Comparison of ENCODE assay signal across 27 mouse cellular contexts in genomic region chr8:127779021-127779689, GRCm38 (mm10).
DNase-seq lines count a peak whose midpoint lies in the region; ATAC-seq and TF ChIP-seq lines count a peak whose summit lies in the region.
"Had no signal": no experiment of that assay in that cellular context is flagged by ENCODE, and none has a peak within 500 bp of the region (broad histone marks: within the 10 kb centered on the region; RNA-seq: fewer than 3 reads in every experiment).

No protein-coding gene starts in this region.

- ATAC-seq in midbrain, embryonic 11.5 days (ENCODE audit: low FRiP score), result no peak
- ATAC-seq in midbrain, postnatal 0 days (ENCODE audit: low FRiP score), result no peak
- 0 out of 2 replicates have a peak, but pooled peaks have one; percentile 47 for ATAC-seq in forebrain, embryonic 14.5 days
- ATAC-seq in neural tube, embryonic 15.5 days (ENCODE audit: low FRiP score), result no peak
- ATAC-seq: hindbrain, embryonic 16.5 days; liver, embryonic 12.5 days; liver, postnatal 0 days; lung, postnatal 0 days; midbrain, embryonic 13.5 days; Patski had no signal

- no peak overlapping the region for H3K9ac ChIP-seq in midbrain, embryonic 11.5 days (ENCODE audit: low read length)
- no peak overlapping the region for H3K9ac ChIP-seq in midbrain, postnatal 0 days (replicated peaks; ENCODE audit: low read length, poor library complexity, severe bottlenecking)
- no peak overlapping the region for H3K9ac ChIP-seq in forebrain, embryonic 14.5 days (ENCODE audit: low read length)
- no peak overlapping the region for H3K9ac ChIP-seq in neural tube, embryonic 15.5 days (replicated peaks)
- H3K9ac ChIP-seq: embryonic facial prominence, embryonic 13.5 days; heart, embryonic 15.5 days; kidney, embryonic 15.5 days; liver, embryonic 12.5 days; liver, postnatal 0 days; midbrain, embryonic 13.5 days had no signal

- H3K27ac ChIP-seq in midbrain, embryonic 11.5 days (ENCODE audit: low read depth, low read length), result no peak overlapping the region
- H3K27ac ChIP-seq in midbrain, postnatal 0 days (ENCODE audit: low read depth, low read length), result no peak overlapping the region
- peak overlapping the region; percentile 15; the same call in 1 of the 2 replicates for H3K27ac ChIP-seq in forebrain, embryonic 14.5 days (ENCODE audit: low read depth, low read length)
- 0 out of 2 replicates have a peak overlapping the region, but pooled peaks have one; percentile 11 for H3K27ac ChIP-seq in neural tube, embryonic 15.5 days (replicated peaks)
- H3K27ac ChIP-seq in embryonic facial prominence, embryonic 10.5 days (replicated peaks), result no peak overlapping the region
- H3K27ac ChIP-seq: embryonic facial prominence, embryonic 13.5 days; heart, embryonic 10.5 days; heart, embryonic 15.5 days; kidney, embryonic 15.5 days; liver, embryonic 12.5 days had no signal

- no peaks in the 10 kb centered on the region for H3K9me3 ChIP-seq in midbrain, embryonic 11.5 days (ENCODE audit: control insufficient read depth, low read length)
- no peaks in the 10 kb centered on the region for H3K9me3 ChIP-seq in midbrain, postnatal 0 days (ENCODE audit: low read length)
- H3K9me3 ChIP-seq in forebrain, embryonic 14.5 days (replicated peaks; ENCODE audit: control insufficient read depth, low read length), result no peaks in the 10 kb centered on the region
- H3K9me3 ChIP-seq in neural tube, embryonic 15.5 days (replicated peaks), result no peaks in the 10 kb centered on the region
- H3K9me3 ChIP-seq in embryonic facial prominence, embryonic 10.5 days, result no peaks in the 10 kb centered on the region
- H3K9me3 ChIP-seq: embryonic facial prominence, embryonic 13.5 days; heart, embryonic 10.5 days; heart, embryonic 15.5 days; kidney, embryonic 15.5 days; liver, embryonic 12.5 days; megakaryocyte, embryonic 14.5 days; midbrain, embryonic 13.5 days had no signal

- no peak overlapping the region for H3K4me3 ChIP-seq in midbrain, embryonic 11.5 days (ENCODE audit: low read depth, low read length)
- H3K4me3 ChIP-seq in midbrain, postnatal 0 days (ENCODE audit: low read depth, low read length), result no peak overlapping the region
- H3K4me3 ChIP-seq in forebrain, embryonic 14.5 days (ENCODE audit: low read depth, low read length), result no peak overlapping the region
- H3K4me3 ChIP-seq in neural tube, embryonic 15.5 days (replicated peaks), result no peak overlapping the region
- no peak overlapping the region for H3K4me3 ChIP-seq in embryonic facial prominence, embryonic 10.5 days
- H3K4me3 ChIP-seq: embryonic facial prominence, embryonic 13.5 days; heart, embryonic 10.5 days; heart, embryonic 15.5 days; kidney, embryonic 15.5 days; liver, embryonic 12.5 days; megakaryocyte, embryonic 14.5 days; midbrain, embryonic 13.5 days had no signal

- H3K36me3 ChIP-seq in midbrain, embryonic 11.5 days (ENCODE audit: control insufficient read depth, insufficient read depth, low read length), result no peaks in the 10 kb centered on the region
- no peaks in the 10 kb centered on the region for H3K36me3 ChIP-seq in midbrain, postnatal 0 days (ENCODE audit: insufficient read depth, low read length)
- no peaks in the 10 kb centered on the region for H3K36me3 ChIP-seq in forebrain, embryonic 14.5 days (ENCODE audit: control insufficient read depth, insufficient read depth, low read length)
- no peaks in the 10 kb centered on the region for H3K36me3 ChIP-seq in neural tube, embryonic 15.5 days
- no peaks in the 10 kb centered on the region for H3K36me3 ChIP-seq in embryonic facial prominence, embryonic 10.5 days (replicated peaks)
- H3K36me3 ChIP-seq: embryonic facial prominence, embryonic 13.5 days; G1E; heart, embryonic 10.5 days; heart, embryonic 15.5 days; kidney, embryonic 15.5 days; liver, embryonic 12.5 days; midbrain, embryonic 13.5 days had no signal

- no peak overlapping the region for H3K4me2 ChIP-seq in midbrain, embryonic 11.5 days
- no peak overlapping the region for H3K4me2 ChIP-seq in midbrain, postnatal 0 days (ENCODE audit: low read depth, low read length, poor library complexity, severe bottlenecking)
- H3K4me2 ChIP-seq in forebrain, embryonic 14.5 days (ENCODE audit: low read length), result no peak overlapping the region
- no peak overlapping the region for H3K4me2 ChIP-seq in neural tube, embryonic 15.5 days
- H3K4me2 ChIP-seq: embryonic facial prominence, embryonic 13.5 days; heart, embryonic 15.5 days; kidney, embryonic 15.5 days; liver, embryonic 12.5 days; midbrain, embryonic 13.5 days had no signal

- H3K4me1 ChIP-seq in midbrain, embryonic 11.5 days (ENCODE audit: control insufficient read depth, insufficient read depth, low read length), result peaks cover 6% of the 10 kb centered on the region
- peaks cover 11% of the 10 kb centered on the region; the same call in 1 of the 2 replicates for H3K4me1 ChIP-seq in midbrain, postnatal 0 days (ENCODE audit: insufficient read depth, low read length)
- peaks cover 18% of the 10 kb centered on the region for H3K4me1 ChIP-seq in forebrain, embryonic 14.5 days (ENCODE audit: control insufficient read depth, insufficient read depth, low read length)
- peaks cover 28% of the 10 kb centered on the region for H3K4me1 ChIP-seq in neural tube, embryonic 15.5 days
- H3K4me1 ChIP-seq in embryonic facial prominence, embryonic 10.5 days, result peaks cover 19% of the 10 kb centered on the region
- H3K4me1 ChIP-seq: liver, embryonic 12.5 days; megakaryocyte, embryonic 14.5 days had no signal

- DNase-seq in embryo, embryonic 11 days, result peak; percentile 7
- no peak for DNase-seq in embryo, embryonic 9.5 days (ENCODE audit: extremely low spot score)
- DNase-seq in midbrain, embryonic 11.5 days (ENCODE audit: low spot score, missing footprints), result peak; percentile 77
- no peak for DNase-seq in midbrain, postnatal 0 days (ENCODE audit: low spot score)
- peak; percentile 38 for DNase-seq in forebrain, embryonic 14.5 days (ENCODE audit: low spot score)
- DNase-seq in urinary bladder, postnatal 36 days (ENCODE audit: low spot score in 2 of 2), result no peak
- no peak for DNase-seq in embryonic facial prominence, embryonic 10.5 days (ENCODE audit: low spot score)
- DNase-seq: cerebellum, adult 11 months; cerebellum, adult 9-11 months; heart, postnatal 36 days; kidney, adult 18-20 months; layer of hippocampus, postnatal 36 days; left cerebral cortex, postnatal 4 days; liver, postnatal 0 days; lung, postnatal 4 days had no signal

- no peaks in the 10 kb centered on the region for H3K27me3 ChIP-seq in midbrain, embryonic 11.5 days (ENCODE audit: control insufficient read depth, insufficient read depth, low read length)
- no peaks in the 10 kb centered on the region for H3K27me3 ChIP-seq in midbrain, postnatal 0 days (ENCODE audit: insufficient read depth, low read length)
- H3K27me3 ChIP-seq in forebrain, embryonic 14.5 days (replicated peaks; ENCODE audit: control insufficient read depth, insufficient read depth, low read length), result 0 out of 2 replicates have a peak, but pooled peaks cover 2% of the 10 kb centered on the region
- no peaks in the 10 kb centered on the region for H3K27me3 ChIP-seq in neural tube, embryonic 15.5 days (replicated peaks)
- peaks cover 6% of the 10 kb centered on the region; the same call in 1 of the 2 replicates for H3K27me3 ChIP-seq in embryonic facial prominence, embryonic 10.5 days (replicated peaks; ENCODE audit: low read depth, poor library complexity, severe bottlenecking)
- H3K27me3 ChIP-seq: heart, embryonic 15.5 days; kidney, embryonic 15.5 days; liver, embryonic 12.5 days; megakaryocyte, embryonic 14.5 days; midbrain, embryonic 13.5 days; Patski had no signal

- TF ChIP-seq CTCF in midbrain, postnatal 0 days (IDR thresholded peaks at IDR 0.05), result no peak

- WGBS in midbrain, embryonic 11.5 days, result 76% methylated on average over 7 of the region's 7 CpGs
- 61% methylated on average over 7 of the region's 7 CpGs for WGBS in midbrain, postnatal 0 days
- WGBS in forebrain, embryonic 14.5 days, result 31% methylated on average over 7 of the region's 7 CpGs
- 23% methylated on average over 7 of the region's 7 CpGs for WGBS in neural tube, embryonic 15.5 days
- 75% methylated on average over 7 of the region's 7 CpGs for WGBS in embryonic facial prominence, embryonic 10.5 days

Comparison
In these comparisons a context has a peak if more than half of its experiments do, and no peak if none do; other contexts are left out.
1. DNase-seq: peak in embryo, embryonic 11 days (single experiment), midbrain, embryonic 11.5 days (single experiment) and forebrain, embryonic 14.5 days (single experiment); none in embryo, embryonic 9.5 days (single experiment), midbrain, postnatal 0 days (single experiment), urinary bladder, postnatal 36 days (0 of 2) and embryonic facial prominence, embryonic 10.5 days (single experiment).
2. H3K27ac ChIP-seq: peak in forebrain, embryonic 14.5 days (single experiment) and neural tube, embryonic 15.5 days (single experiment); none in midbrain, embryonic 11.5 days (single experiment), midbrain, postnatal 0 days (single experiment) and embryonic facial prominence, embryonic 10.5 days (single experiment).